Mouse (Mus musculus) ES-Bruce4 (cell line): ENCODE measurements at regions not wholly inside any gene's neighbourhood (a gene's known extent, or its start where the extent isn't known, plus 50 kb on each side); places are given as distances from the start of the nearest gene placed in this dataset.
"Not testable (repeated sequence)": the region's sequence is repeated elsewhere in the genome, so short reads cannot be mapped to it uniquely, and the experiment has no call there.

Experiments
- H3K27ac ChIP-seq: 2 replicates; pipeline ENCODE4 v1.5.1; 2012; ENCODE audit warnings: low read length, inconsistent platforms; ENCODE audit not compliant: insufficient read depth
- H3K27me3 ChIP-seq: 2 replicates; pipeline ENCODE4 v1.6.1; 2012; ENCODE audit warnings: mild to moderate bottlenecking, low read length, inconsistent platforms; ENCODE audit not compliant: control insufficient read depth, poor library complexity, insufficient read depth, severe bottlenecking
- H3K36me3 ChIP-seq: 2 replicates; pipeline ENCODE4 v1.6.1; 2012; ENCODE audit warnings: inconsistent platforms, mild to moderate bottlenecking, low read length, moderate library complexity; ENCODE audit not compliant: control insufficient read depth, poor library complexity, insufficient read depth, severe bottlenecking
- H3K4me1 ChIP-seq: one replicate; pipeline ENCODE4 v1.8.1; 2011; ENCODE audit warnings: low read length; ENCODE audit not compliant: control insufficient read depth, insufficient read depth
- H3K4me3 ChIP-seq: 2 replicates; pipeline ENCODE4 v1.5.1; 2011; ENCODE audit warnings: low read depth, mild to moderate bottlenecking, low read length
- H3K9ac ChIP-seq: 2 replicates; pipeline ENCODE4 v1.6.1; 2012; ENCODE audit warnings: low read depth, mild to moderate bottlenecking, inconsistent platforms; ENCODE audit not compliant: poor library complexity, severe bottlenecking
- H3K9me3 ChIP-seq: replicated peaks from 2 replicates; pipeline ENCODE4 v1.6.1; 2012; ENCODE audit warnings: mild to moderate bottlenecking, low read length, inconsistent platforms; ENCODE audit not compliant: control insufficient read depth, poor library complexity, insufficient read depth, severe bottlenecking
- CTCF ChIP-seq: IDR thresholded peaks from one replicate; pipeline ENCODE4 v1.8.1; 2011; ENCODE audit warnings: low read depth, low read length
- EP300 ChIP-seq: IDR thresholded peaks from 2 replicates; pipeline ENCODE4 v1.6.1; 2011; ENCODE audit warnings: low read depth, low read length; ENCODE audit not compliant: insufficient read depth
- POLR2A ChIP-seq: IDR thresholded peaks from one replicate; pipeline ENCODE4 v1.8.1; 2011; ENCODE audit warnings: low read length; ENCODE audit not compliant: insufficient read depth

DNA sequence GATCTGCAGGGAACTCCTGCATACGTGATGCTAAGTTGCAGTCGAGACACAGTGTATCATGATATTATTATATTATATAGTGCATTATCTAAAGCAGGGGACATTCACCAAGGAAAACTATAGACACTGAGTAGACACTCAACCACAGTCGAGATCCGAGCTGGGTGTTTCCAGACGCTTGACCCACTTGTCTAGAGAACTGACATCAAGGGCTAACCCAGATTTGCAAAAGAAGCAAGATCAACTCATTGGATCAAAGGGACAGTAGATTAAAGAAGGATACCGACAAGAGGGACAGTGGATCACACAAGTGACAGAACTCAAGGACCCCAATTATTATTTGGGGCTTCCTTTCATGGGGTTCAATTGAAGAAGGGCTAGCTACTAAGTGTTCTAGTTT is 145.8 kb upstream of the Hes1 start:
- no peaks in the 10 kb centered on the region for H3K36me3 ChIP-seq
- no peaks in the 10 kb centered on the region for H3K9me3 ChIP-seq
- H3K4me3 ChIP-seq = no peak overlapping the region
- H3K9ac ChIP-seq = no peak overlapping the region
- TF ChIP-seq CTCF (no peak), POLR2A (no peak), EP300 (no peak)
- H3K27me3 ChIP-seq = no peaks in the 10 kb centered on the region
- no peak overlapping the region for H3K27ac ChIP-seq
- H3K4me1 ChIP-seq = no peaks in the 10 kb centered on the region

DNA sequence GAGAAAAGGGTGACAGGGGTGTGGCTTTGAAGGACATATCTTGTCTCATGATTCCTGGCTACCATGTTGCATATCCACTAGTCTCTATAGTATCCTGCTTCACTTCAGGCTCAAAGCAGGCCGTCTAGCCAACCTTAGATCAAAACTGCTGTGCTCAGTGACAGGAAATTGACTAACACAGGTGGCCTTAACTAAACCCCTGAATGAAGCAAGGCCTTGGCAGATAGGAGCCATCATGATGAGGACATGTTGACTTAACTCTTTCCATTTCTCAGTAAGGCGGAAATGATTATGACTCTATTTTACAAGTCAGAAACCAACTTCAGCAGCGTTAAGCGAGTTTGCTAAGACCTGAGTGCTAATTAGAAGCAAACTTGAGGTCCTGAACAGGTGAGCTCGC is 143.2 kb upstream of the Hes1 start:
- Histone ChIP-seq H3K27me3 (no peaks in the 10 kb centered on the region), H3K9me3 (no peaks in the 10 kb centered on the region), H3K27ac (no peak overlapping the region), H3K36me3 (no peaks in the 10 kb centered on the region), H3K4me3 (no peak overlapping the region), H3K9ac (no peak overlapping the region), H3K4me1 (no peaks in the 10 kb centered on the region)
- no peak for TF ChIP-seq POLR2A
- no peak for TF ChIP-seq EP300
- no peak for TF ChIP-seq CTCF

GRCm38 (mm10) chr16:29921385-29921784 is 142.8 kb upstream of the Hes1 start:
- no peak overlapping the region for H3K4me3 ChIP-seq
- TF ChIP-seq EP300 (no peak), POLR2A (no peak), CTCF (no peak)
- no peaks in the 10 kb centered on the region for H3K36me3 ChIP-seq
- H3K9me3 ChIP-seq = no peaks in the 10 kb centered on the region
- no peak overlapping the region for H3K9ac ChIP-seq
- no peaks in the 10 kb centered on the region for H3K27me3 ChIP-seq
- no peak overlapping the region for H3K27ac ChIP-seq
- H3K4me1 ChIP-seq = no peaks in the 10 kb centered on the region

GRCm38 (mm10) chr16:29927276-29927675 is 136.9 kb upstream of the Hes1 start:
- H3K27ac ChIP-seq, H3K4me1 ChIP-seq, H3K36me3 ChIP-seq, H3K27me3 ChIP-seq, H3K4me3 ChIP-seq, H3K9ac ChIP-seq, H3K9me3 ChIP-seq: not testable (repeated sequence)

DNA sequence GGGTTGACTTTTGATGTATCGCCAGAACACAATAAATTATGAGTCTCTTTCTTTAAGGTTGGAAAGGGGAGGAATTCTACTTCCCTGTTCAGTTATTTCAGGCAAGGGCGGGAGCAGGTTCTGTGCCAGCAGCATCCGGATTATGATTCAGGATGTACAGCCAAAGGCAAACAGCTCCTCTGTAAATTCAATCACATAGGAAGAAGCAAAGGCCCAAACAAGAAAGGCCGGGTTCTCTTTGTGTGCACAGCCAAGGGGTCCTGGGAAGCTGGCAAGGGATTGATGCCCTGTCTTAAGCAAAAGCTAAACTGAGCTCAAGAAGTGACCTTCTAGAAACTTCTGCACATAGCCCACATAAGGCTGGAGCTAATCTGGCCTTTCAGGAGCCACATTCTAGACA is 135.9 kb upstream of the Hes1 start:
- no peak for TF ChIP-seq EP300
- no peak for TF ChIP-seq CTCF
- TF ChIP-seq POLR2A = no peak
- Histone ChIP-seq H3K36me3 (no peaks in the 10 kb centered on the region), H3K27me3 (no peaks in the 10 kb centered on the region), H3K9ac (no peak overlapping the region), H3K9me3 (0 out of 2 replicates have a peak, but pooled peaks cover 4% of the 10 kb centered on the region), H3K4me3 (no peak overlapping the region), H3K4me1 (no peaks in the 10 kb centered on the region), H3K27ac (no peak overlapping the region)

DNA sequence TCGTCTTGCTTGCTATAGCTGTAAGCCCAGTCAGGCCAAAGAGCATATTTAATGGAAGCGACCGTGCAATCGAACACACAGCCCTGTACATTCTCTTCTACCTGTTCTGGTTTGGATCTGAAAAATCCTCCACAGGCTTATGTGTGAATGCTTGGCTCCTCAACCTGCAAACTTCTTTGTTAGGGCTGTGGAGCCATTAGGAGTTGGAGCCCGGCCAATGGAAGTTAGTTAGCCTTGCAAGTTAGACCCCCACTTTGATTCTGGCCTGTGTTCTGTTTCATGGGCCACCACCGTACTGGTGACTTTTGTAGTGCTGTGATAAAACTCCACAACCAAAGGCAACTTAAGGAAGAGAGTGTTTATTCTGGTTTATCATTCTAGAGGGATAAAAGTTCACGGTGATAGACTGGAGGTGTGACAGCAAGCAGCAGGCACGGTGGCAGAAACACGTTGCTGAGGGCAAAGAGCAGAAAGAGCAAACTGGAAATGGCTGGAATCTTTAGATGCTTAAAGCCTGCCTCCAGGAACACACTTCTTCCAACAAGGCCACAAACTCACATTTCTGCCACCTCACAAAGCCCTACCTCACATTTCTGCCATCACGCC is 132.3 kb upstream of the Hes1 start:
- no peaks in the 10 kb centered on the region for H3K27me3 ChIP-seq
- H3K27ac ChIP-seq = no peak overlapping the region
- 0 out of 2 replicates have a peak, but pooled peaks cover 4% of the 10 kb centered on the region for H3K9me3 ChIP-seq
- no peaks in the 10 kb centered on the region for H3K4me1 ChIP-seq
- H3K4me3 ChIP-seq = no peak overlapping the region
- H3K36me3 ChIP-seq = no peaks in the 10 kb centered on the region
- H3K9ac ChIP-seq = no peak overlapping the region
- TF ChIP-seq POLR2A = no peak

GRCm38 (mm10) chr16:29934649-29935048 is 129.5 kb upstream of the Hes1 start:
- no peaks in the 10 kb centered on the region for H3K36me3 ChIP-seq

More at GRCm38 (mm10) chr16:29934649-29935048, 129.5 kb upstream of the Hes1 start:
- TF ChIP-seq CTCF = no peak
- no peak for TF ChIP-seq EP300
- no peak for TF ChIP-seq POLR2A
- H3K4me1 ChIP-seq = no peaks in the 10 kb centered on the region
- no peak overlapping the region for H3K4me3 ChIP-seq
- H3K9ac ChIP-seq = no peak overlapping the region
- no peaks in the 10 kb centered on the region for H3K27me3 ChIP-seq
- no peak overlapping the region for H3K27ac ChIP-seq
- H3K9me3 ChIP-seq = no peaks in the 10 kb centered on the region
